Mouse (Mus musculus) forebrain, embryonic 11.5 days (tissue): ENCODE data around the gene Dek. TPM values are rescaled to one million over a fixed set of nuclear protein-coding genes. Genes with fewer than 3 reads are reported as not detected.

ENCODE experiments used
- ATAC-seq: fragments of 200-750 bp; cut with Nextera tagmentation; replicated peaks from 2 replicates; pipeline ENCODE4 v1.8.0; 2017; ENCODE audit warnings: moderate TSS enrichment; ENCODE audit not compliant: low FRiP score
- DNase-seq: peaks from one replicate; pipeline ENCODE4 v3.0.0-alpha.2; 2017; ENCODE audit warnings: low spot score
- H3K27ac ChIP-seq: fragments of 300-500 bp; sonication (generic); 2 replicates; pipeline ENCODE4 v1.5.1; 2014; ENCODE audit warnings: low read depth, low read length
- H3K27me3 ChIP-seq: fragments of 300-500 bp; sonication (generic); 2 replicates; pipeline ENCODE4 v1.6.1; 2014; ENCODE audit warnings: mild to moderate bottlenecking, low read length, mixed read lengths; ENCODE audit not compliant: control insufficient read depth, insufficient read depth
- H3K36me3 ChIP-seq: fragments of 300-500 bp; sonication (generic); 2 replicates; pipeline ENCODE4 v1.6.1; 2014; ENCODE audit warnings: mild to moderate bottlenecking, low read length, moderate library complexity, mixed read lengths; ENCODE audit not compliant: control insufficient read depth, insufficient read depth
- H3K4me1 ChIP-seq: fragments of 300-500 bp; sonication (generic); replicated peaks from 2 replicates; pipeline ENCODE4 v1.6.1; 2014; ENCODE audit warnings: low read length, mixed read lengths; ENCODE audit not compliant: control insufficient read depth, insufficient read depth
- H3K4me2 ChIP-seq: fragments of 300-500 bp; sonication (generic); 2 replicates; pipeline ENCODE4 v1.6.1; 2014; ENCODE audit warnings: low read depth, mild to moderate bottlenecking, low read length, moderate library complexity, mixed read lengths; ENCODE audit not compliant: severe bottlenecking
- H3K4me3 ChIP-seq: fragments of 300-500 bp; sonication (generic); 2 replicates; pipeline ENCODE4 v1.5.1; 2014; ENCODE audit warnings: low read depth, low read length
- H3K9ac ChIP-seq: fragments of 300-500 bp; sonication (generic); 2 replicates; pipeline ENCODE4 v1.6.1; 2014; ENCODE audit warnings: low read length
- H3K9me3 ChIP-seq: fragments of 300-500 bp; sonication (generic); 2 replicates; pipeline ENCODE4 v1.6.1; 2016; ENCODE audit warnings: low read length, mixed read lengths; ENCODE audit not compliant: control insufficient read depth
- WGBS: fragments of 180-500 bp; shearing (Covaris S2); extraction: QIAGEN DNeasy Blood & Tissue Kit; methylation state at CpG from one replicate; pipeline ENCODE4 v1.1.7; 2014; 5-methylcytosine and 5-hydroxymethylcytosine counted together
- polyA plus RNA-seq: library from polyadenylated mRNA; unstranded; fragments of >200 nt; fragmentation: Nextera tagmentation; extraction: Ambion mirVana; gene quantifications from 2 replicates; pipeline ENCODE4 v1.2.1, GENCODE M21; 2014

Dek gene
- polyA plus RNA-seq, 1 experiment from 2014 or later: 453 TPM

DNA sequence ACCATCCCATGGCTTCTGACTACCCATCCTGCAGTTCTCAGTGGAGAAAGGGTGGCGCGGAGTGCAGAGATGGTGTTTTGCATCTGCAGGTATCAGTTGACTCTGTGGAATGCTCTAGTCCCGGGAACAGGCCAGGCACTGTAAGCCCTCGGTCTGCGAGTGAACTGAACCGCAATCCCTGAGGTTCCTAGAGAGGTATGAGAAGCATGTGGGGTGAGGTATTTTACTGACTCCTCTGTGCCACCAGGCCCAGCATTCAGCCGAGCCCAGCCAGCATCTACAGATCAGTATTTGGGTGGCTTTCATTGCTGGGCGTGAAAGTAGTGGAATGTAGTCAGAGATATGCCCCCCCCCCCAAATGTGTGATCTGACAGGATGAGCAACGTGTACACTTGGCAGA lies 39.9 kb upstream of the Dek start:
- Histone ChIP-seq H3K9ac (no peak overlapping the region), H3K27ac (no peak overlapping the region), H3K27me3 (no peaks in the 10 kb centered on the region), H3K4me3 (no peak overlapping the region), H3K36me3 (no peaks in the 10 kb centered on the region), H3K4me1 (peaks cover 5% of the 10 kb centered on the region; the same call in 1 of the 2 replicates), H3K4me2 (no peak overlapping the region), H3K9me3 (no peaks in the 10 kb centered on the region)
- no peak for ATAC-seq
- DNase-seq: no peak
- WGBS: 81% methylated on average over 9 of the region's 9 CpGs

DNA sequence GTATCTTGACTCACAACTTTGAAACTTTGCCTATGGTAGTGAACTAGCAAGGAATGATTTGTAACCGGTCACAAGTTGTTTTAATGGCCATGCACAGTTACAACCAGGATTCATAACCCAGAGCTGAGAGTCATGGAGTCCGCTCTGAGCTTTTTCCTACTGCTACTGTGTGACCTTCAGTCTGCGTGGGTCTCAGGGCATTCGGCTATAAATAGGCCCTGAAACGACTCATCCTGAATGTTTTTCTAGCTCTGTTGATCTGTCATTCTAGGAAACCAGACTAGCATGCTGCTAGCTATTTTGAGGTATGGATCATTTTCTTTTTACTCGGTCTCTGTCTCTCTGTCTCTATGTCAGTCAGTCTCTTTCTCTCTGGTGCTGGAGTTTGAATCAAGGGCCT lies 36.8 kb upstream of the Dek start:
- Histone ChIP-seq H3K4me1 (no peaks in the 10 kb centered on the region), H3K4me3 (no peak overlapping the region), H3K36me3 (no peaks in the 10 kb centered on the region), H3K9me3 (no peaks in the 10 kb centered on the region), H3K9ac (no peak overlapping the region), H3K27me3 (no peaks in the 10 kb centered on the region), H3K27ac (no peak overlapping the region), H3K4me2 (no peak overlapping the region)
- ATAC-seq (no peak), DNase-seq (no peak)
- 78% methylated on average over 6 of the region's 6 CpGs for WGBS

DNA sequence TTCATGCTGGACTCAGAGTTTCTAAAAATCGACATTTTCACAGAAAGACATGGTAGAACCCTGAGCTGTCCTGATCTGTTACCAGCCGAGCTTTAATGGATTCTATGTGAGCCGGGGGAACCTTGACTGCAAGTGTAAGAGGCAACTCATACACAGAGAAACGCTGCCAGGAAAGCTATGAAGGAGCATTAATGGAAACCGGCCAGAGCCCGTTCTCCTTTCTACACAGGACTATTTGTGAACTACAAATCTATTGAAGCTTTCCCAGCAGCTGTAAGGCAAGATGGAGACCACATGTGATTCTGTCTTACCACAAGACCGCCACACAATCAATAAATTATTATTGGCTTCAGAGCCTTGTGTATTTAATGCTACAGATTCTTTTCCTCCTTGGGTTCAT lies 29.7 kb upstream of the Dek start:
- H3K9me3 ChIP-seq: no peaks in the 10 kb centered on the region
- H3K36me3 ChIP-seq: no peaks in the 10 kb centered on the region
- DNase-seq: no peak
- no peak overlapping the region for H3K4me3 ChIP-seq
- ATAC-seq: no peak
- no peak overlapping the region for H3K27ac ChIP-seq
- H3K4me2 ChIP-seq: no peak overlapping the region
- 93% methylated on average over 7 of the region's 7 CpGs for WGBS
- no peak overlapping the region for H3K9ac ChIP-seq
- no peaks in the 10 kb centered on the region for H3K4me1 ChIP-seq
- H3K27me3 ChIP-seq: no peaks in the 10 kb centered on the region

DNA sequence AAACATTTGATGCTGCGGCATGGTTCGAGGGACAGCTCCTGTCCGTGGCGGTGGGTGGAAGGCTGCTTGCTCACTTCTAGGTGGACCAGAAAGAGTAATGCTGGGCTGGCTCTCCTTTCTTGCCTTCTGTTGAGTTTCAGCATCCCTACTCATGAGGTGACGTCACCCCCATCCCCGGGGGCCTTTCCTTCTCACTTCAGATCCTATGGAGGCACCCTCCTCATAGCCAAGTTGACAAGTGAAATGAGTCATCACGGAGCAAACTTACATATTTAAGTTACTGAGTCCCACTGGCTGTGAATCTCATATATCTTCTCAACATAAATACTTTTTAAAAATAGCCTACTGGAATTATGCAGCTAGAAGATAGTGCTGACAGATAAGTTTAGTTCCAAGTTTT lies 28.8 kb upstream of the Dek start:
- Histone ChIP-seq H3K9ac (no peak overlapping the region), H3K27me3 (no peaks in the 10 kb centered on the region), H3K4me1 (no peaks in the 10 kb centered on the region), H3K36me3 (no peaks in the 10 kb centered on the region), H3K9me3 (no peaks in the 10 kb centered on the region), H3K4me3 (no peak overlapping the region), H3K27ac (no peak overlapping the region), H3K4me2 (no peak overlapping the region)
- ATAC-seq (no peak), DNase-seq (no peak)
- WGBS: 95% methylated on average over 7 of the region's 7 CpGs

DNA sequence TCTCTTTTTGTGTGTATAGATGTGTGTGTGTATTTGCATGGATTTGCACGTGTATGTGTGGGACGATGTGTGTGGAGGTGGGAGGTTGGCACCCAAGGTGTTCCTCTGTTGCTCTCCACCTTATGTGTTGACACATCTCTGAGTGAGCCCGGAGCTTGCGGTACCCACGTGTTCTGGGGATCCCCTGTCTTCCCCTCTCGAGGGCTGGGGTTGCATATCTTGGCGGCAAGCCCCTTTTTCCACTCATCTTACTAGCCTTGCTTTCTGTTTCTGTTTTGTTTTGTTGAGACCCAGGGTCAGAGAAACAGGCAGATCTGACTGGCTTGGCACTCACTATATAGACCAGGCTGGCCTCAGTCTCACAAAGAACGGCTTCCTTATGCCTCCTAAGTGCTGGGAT lies 27.1 kb upstream of the Dek start:
- Histone ChIP-seq H3K4me2 (no peak overlapping the region), H3K36me3 (no peaks in the 10 kb centered on the region), H3K27me3 (no peaks in the 10 kb centered on the region), H3K4me1 (no peaks in the 10 kb centered on the region), H3K9ac (no peak overlapping the region), H3K4me3 (no peak overlapping the region), H3K9me3 (no peaks in the 10 kb centered on the region), H3K27ac (no peak overlapping the region)
- DNase-seq: no peak
- no peak for ATAC-seq
- 89% methylated on average over 8 of the region's 8 CpGs for WGBS

DNA sequence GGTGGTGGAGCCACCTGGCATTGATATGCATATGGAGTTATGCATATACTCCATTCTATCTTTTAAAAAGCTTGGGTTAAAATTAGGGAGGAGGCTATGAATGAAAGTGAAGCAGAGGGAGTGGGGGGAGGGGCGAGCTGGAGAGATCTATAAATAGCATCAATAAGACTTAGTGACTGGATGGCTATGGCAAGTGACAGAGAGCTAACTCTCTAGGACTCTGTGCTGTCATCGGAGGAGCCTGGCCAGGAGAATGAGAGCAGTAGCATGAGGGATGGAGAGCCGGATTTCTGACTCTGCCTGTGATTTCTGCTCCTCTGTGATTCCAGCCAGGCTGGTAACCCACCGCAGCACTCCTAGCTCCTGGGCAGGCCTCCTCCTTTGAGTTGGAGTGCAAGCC lies 23.1 kb upstream of the Dek start:
- no peak overlapping the region for H3K4me2 ChIP-seq
- H3K27ac ChIP-seq: no peak overlapping the region
- H3K4me1 ChIP-seq: no peaks in the 10 kb centered on the region
- 67% methylated on average over 4 of the region's 4 CpGs for WGBS
- no peaks in the 10 kb centered on the region for H3K27me3 ChIP-seq
- no peaks in the 10 kb centered on the region for H3K36me3 ChIP-seq
- no peak overlapping the region for H3K9ac ChIP-seq
- H3K4me3 ChIP-seq: no peak overlapping the region
- no peak for DNase-seq
- no peak for ATAC-seq
- no peaks in the 10 kb centered on the region for H3K9me3 ChIP-seq

DNA sequence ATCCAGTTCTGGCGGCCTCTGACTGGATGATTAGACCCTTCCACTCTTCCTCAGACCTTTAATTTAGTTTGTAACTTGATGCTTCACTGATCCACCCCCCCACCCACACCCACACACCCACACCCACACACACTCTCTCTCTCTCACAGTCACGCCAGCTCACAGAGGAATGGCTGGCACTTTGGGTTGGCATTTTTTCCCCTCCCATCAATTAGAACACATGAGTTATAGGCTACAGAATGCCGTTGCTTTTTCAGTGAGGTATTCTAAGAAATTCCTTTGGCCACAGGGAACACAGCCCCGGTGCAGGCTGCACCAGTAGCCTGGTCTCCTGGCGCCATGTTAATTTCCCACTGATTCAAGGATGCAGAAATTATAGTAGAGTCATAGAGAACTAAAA lies 19.6 kb upstream of the Dek start:
- H3K9ac ChIP-seq: no peak overlapping the region
- H3K9me3 ChIP-seq: no peaks in the 10 kb centered on the region
- H3K27me3 ChIP-seq: peaks cover 17% of the 10 kb centered on the region
- 82% methylated on average over 5 of the region's 5 CpGs for WGBS
- no peak overlapping the region for H3K4me2 ChIP-seq
- DNase-seq: no peak
- H3K27ac ChIP-seq: no peak overlapping the region
- peaks cover 7% of the 10 kb centered on the region for H3K4me1 ChIP-seq
- H3K36me3 ChIP-seq: no peaks in the 10 kb centered on the region
- no peak for ATAC-seq
- no peak overlapping the region for H3K4me3 ChIP-seq

DNA sequence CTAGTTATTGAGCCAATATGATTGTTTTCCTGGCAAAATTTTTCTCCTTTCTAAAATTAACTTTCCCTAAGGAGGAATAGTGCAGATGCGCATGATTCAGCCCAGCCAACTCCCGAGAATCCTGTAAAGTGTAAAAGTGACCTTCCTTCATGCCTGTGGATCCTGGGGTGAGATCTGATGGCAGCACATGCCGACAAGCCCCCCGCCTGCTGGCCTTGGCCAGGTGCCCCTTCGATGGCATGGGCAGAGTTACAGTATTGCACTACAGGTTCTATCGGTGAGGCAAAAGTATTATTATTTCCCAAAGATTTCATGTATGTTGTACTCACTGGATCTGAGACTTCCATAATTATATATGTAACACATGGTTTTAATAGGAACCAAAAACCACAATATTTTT lies 19.0 kb upstream of the Dek start:
- Histone ChIP-seq H3K4me2 (no peak overlapping the region), H3K4me1 (peaks cover 7% of the 10 kb centered on the region), H3K9me3 (no peaks in the 10 kb centered on the region), H3K27me3 (peaks cover 17% of the 10 kb centered on the region), H3K27ac (no peak overlapping the region), H3K36me3 (no peaks in the 10 kb centered on the region), H3K4me3 (no peak overlapping the region), H3K9ac (no peak overlapping the region)
- DNase-seq (no peak), ATAC-seq (no peak)
- 87% methylated on average over 6 of the region's 6 CpGs for WGBS

DNA sequence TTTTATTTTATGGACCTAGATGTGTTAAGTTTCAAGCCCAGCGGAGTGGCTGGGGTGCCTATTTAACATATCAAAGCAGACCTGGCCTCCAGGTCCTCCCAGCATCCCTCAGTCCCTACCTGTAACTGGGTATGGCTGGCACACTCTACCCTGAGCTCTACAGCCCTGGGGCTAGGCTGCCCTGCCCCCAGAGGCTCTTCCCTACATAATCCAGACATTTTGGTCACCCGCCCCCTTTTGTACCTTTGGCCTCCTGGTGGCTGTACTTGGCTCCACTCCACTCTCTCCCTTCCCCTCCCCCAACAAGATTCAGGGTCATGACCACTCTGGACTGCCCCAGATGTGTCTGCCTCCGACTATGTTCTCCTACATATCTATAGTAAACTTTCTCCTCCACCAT lies 18.4 kb upstream of the Dek start:
- H3K4me2 ChIP-seq: no peak overlapping the region
- no peaks in the 10 kb centered on the region for H3K36me3 ChIP-seq
- peaks cover 17% of the 10 kb centered on the region for H3K27me3 ChIP-seq
- H3K4me1 ChIP-seq: peaks cover 7% of the 10 kb centered on the region
- ATAC-seq (no peak), DNase-seq (no peak)
- H3K4me3 ChIP-seq: no peak overlapping the region
- no peak overlapping the region for H3K27ac ChIP-seq
- H3K9ac ChIP-seq: no peak overlapping the region
- no peaks in the 10 kb centered on the region for H3K9me3 ChIP-seq
- WGBS: 41% methylated on average over 3 of the region's 3 CpGs
